Mouse (Mus musculus) liver, adult 2 months (tissue): Measurements from ENCODE around the gene Rcor2.

Experiments used
- CTCF ChIP-seq: fragments of 200-500 bp; IDR thresholded peaks from 2 replicates; pipeline ENCODE4 v1.5.1; 2011; ENCODE audit warnings: low read depth, low read length, control low read depth
- POLR2A ChIP-seq: fragments of 200-500 bp; IDR thresholded peaks from 2 replicates; pipeline ENCODE4 v1.6.1; 2011; ENCODE audit warnings: low read length, control low read depth; ENCODE audit not compliant: insufficient read depth; ENCODE audit errors: extremely low read depth

DNA sequence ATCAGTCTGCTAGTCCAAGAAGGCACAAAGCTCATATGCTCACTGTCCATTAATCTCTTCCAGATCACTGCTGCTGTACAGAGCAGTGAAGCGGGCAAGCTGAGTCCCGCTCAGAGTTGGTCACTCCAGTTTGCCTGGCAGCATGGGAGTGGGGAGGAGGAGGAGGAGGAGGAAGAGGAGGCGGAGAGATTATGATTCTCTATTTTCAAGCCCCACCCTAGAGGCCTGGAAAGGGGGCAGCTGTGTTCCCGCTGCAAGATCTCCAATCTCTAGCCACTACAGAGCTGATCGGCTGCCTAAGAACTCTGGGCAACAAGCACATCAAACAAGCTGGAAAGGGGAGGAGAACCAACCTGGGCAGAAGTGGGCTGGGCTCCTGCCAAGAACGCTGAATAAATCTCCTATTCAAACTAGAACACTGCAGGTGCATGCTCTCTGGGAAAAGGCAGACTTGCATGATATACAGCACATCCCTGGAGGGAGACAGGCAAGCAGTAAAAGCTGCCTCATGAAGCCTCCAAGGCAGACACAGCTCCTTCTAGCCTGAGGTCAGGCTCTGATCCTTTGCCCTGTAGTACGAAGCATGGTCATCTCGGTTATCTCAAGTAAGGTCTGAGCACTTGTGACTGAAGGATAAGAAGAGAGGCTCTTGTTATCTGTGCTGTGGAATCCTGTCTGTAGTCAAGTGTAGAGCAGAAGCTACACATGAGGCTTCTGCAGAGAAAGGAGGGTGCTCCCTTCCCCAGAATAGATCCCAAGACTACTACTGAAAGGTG lies 41.1 kb downstream of the Rcor2 start:
- TF ChIP-seq POLR2A (no peak), CTCF (no peak)
